Mouse (Mus musculus): Measurements from ENCODE around the gene Cdkl4. TPM values are rescaled to one million over a fixed set of nuclear protein-coding genes. Genes with fewer than 3 reads are reported as not detected.

Gene Cdkl4
- polyA plus RNA-seq, 1 experiment from 2014 or later = 1.5 TPM

- no peaks in the 10 kb centered on the region for H3K4me1 ChIP-seq (replicated peaks; ENCODE audit: control insufficient read depth, insufficient read depth, low read length)
- H3K9ac ChIP-seq (ENCODE audit: low read length) = no peak overlapping the region
- WGBS = 95% methylated on average over 4 of the region's 4 CpGs
- H3K27me3 ChIP-seq (ENCODE audit: control insufficient read depth, insufficient read depth, low read length) = no peaks in the 10 kb centered on the region
- H3K9me3 ChIP-seq (ENCODE audit: control insufficient read depth, low read length) = no peaks in the 10 kb centered on the region
- ATAC-seq (replicated peaks; ENCODE audit: low FRiP score) (no peak), DNase-seq (ENCODE audit: low spot score) (no peak)
- no peaks in the 10 kb centered on the region for H3K36me3 ChIP-seq (ENCODE audit: control insufficient read depth, insufficient read depth, low read length)
- no peak overlapping the region for H3K4me3 ChIP-seq (ENCODE audit: low read depth, low read length)
- H3K4me2 ChIP-seq (ENCODE audit: low read depth, low read length, severe bottlenecking) = no peak overlapping the region
- no peak overlapping the region for H3K27ac ChIP-seq (ENCODE audit: low read depth, low read length)
Measured at GRCm38 (mm10) chr17:80492811-80493210, 84.8 kb downstream of the Cdkl4 start.

DNA sequence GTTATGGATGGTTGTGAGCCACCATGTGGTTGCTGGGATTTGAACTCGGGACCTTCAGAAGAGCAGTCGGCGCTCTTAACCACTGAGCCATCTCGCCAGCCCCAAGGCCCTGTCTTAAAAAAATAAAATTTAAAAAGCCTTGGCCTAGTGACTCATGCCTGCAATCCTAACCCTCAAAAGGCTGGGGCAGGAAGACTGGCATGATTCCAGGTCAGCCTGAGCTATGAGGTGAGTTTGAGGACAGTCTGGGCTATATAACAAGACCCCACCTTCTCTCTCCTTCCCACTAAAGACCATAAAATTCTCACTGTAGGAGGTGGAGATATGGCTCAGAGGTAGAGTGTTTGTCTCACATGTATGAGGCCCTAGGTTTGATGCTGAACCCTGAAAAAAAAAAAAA is 85.3 kb downstream of the Cdkl4 start:
- no peak for ATAC-seq (replicated peaks; ENCODE audit: low FRiP score)
- DNase-seq (ENCODE audit: low spot score) = no peak
- Histone ChIP-seq H3K9ac (ENCODE audit: low read length) (no peak overlapping the region), H3K27me3 (ENCODE audit: control insufficient read depth, insufficient read depth, low read length) (no peaks in the 10 kb centered on the region), H3K9me3 (ENCODE audit: control insufficient read depth, low read length) (no peaks in the 10 kb centered on the region), H3K4me1 (replicated peaks; ENCODE audit: control insufficient read depth, insufficient read depth, low read length) (no peaks in the 10 kb centered on the region), H3K4me2 (ENCODE audit: low read depth, low read length, severe bottlenecking) (no peak overlapping the region), H3K36me3 (ENCODE audit: control insufficient read depth, insufficient read depth, low read length) (no peaks in the 10 kb centered on the region), H3K27ac (ENCODE audit: low read depth, low read length) (no peak overlapping the region), H3K4me3 (ENCODE audit: low read depth, low read length) (no peak overlapping the region)
- 94% methylated on average over 4 of the region's 4 CpGs for WGBS

GRCm38 (mm10) chr17:80490166-80490565 is 87.4 kb downstream of the Cdkl4 start:
- Histone ChIP-seq H3K4me3 (ENCODE audit: low read depth, low read length) (no peak overlapping the region), H3K27me3 (ENCODE audit: control insufficient read depth, insufficient read depth, low read length) (no peaks in the 10 kb centered on the region), H3K9ac (ENCODE audit: low read length) (no peak overlapping the region), H3K9me3 (ENCODE audit: control insufficient read depth, low read length) (no peaks in the 10 kb centered on the region), H3K36me3 (ENCODE audit: control insufficient read depth, insufficient read depth, low read length) (no peaks in the 10 kb centered on the region), H3K4me1 (replicated peaks; ENCODE audit: control insufficient read depth, insufficient read depth, low read length) (no peaks in the 10 kb centered on the region), H3K4me2 (ENCODE audit: low read depth, low read length, severe bottlenecking) (no peak overlapping the region), H3K27ac (ENCODE audit: low read depth, low read length) (no peak overlapping the region)
- ATAC-seq (replicated peaks; ENCODE audit: low FRiP score) (no peak), DNase-seq (ENCODE audit: low spot score) (no peak)
- 70% methylated on average over 5 of the region's 5 CpGs for WGBS

DNA sequence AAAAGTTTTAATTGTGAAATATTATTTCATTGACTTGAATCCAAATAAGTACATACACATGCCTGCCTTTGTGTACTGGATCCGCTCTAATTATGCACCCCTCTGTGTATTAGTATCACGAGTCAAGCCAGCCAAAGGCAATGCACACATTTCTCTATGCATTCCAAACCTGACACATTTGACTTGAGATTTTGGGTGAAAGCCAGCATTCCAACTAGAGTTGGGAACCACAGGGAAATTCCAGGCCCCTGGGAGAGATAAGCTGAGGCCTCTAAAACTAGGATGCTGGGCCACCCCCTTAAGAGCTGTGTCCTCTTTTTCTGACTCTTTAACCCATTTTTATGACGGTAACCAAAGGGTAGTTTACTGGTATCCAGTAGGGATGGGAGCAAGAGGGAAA is 88.7 kb downstream of the Cdkl4 start:
- no peak overlapping the region for H3K4me2 ChIP-seq (ENCODE audit: low read depth, low read length, severe bottlenecking)
- 79% methylated on average over 3 of the region's 3 CpGs for WGBS
- H3K4me3 ChIP-seq (ENCODE audit: low read depth, low read length) = no peak overlapping the region
- no peak for DNase-seq (ENCODE audit: low spot score)
- H3K27me3 ChIP-seq (ENCODE audit: control insufficient read depth, insufficient read depth, low read length) = no peaks in the 10 kb centered on the region
- no peaks in the 10 kb centered on the region for H3K4me1 ChIP-seq (replicated peaks; ENCODE audit: control insufficient read depth, insufficient read depth, low read length)
- no peaks in the 10 kb centered on the region for H3K36me3 ChIP-seq (ENCODE audit: control insufficient read depth, insufficient read depth, low read length)
- no peak for ATAC-seq (replicated peaks; ENCODE audit: low FRiP score)
- H3K9ac ChIP-seq (ENCODE audit: low read length) = no peak overlapping the region
- no peak overlapping the region for H3K27ac ChIP-seq (ENCODE audit: low read depth, low read length)
- no peaks in the 10 kb centered on the region for H3K9me3 ChIP-seq (ENCODE audit: control insufficient read depth, low read length)

GRCm38 (mm10) chr17:80485160-80485559 is 92.5 kb downstream of the Cdkl4 start:
- Histone ChIP-seq H3K4me1 (replicated peaks; ENCODE audit: control insufficient read depth, insufficient read depth, low read length) (peaks cover 4% of the 10 kb centered on the region), H3K27me3 (ENCODE audit: control insufficient read depth, insufficient read depth, low read length) (no peaks in the 10 kb centered on the region), H3K9me3 (ENCODE audit: control insufficient read depth, low read length) (no peaks in the 10 kb centered on the region), H3K4me3 (ENCODE audit: low read depth, low read length) (no peak overlapping the region), H3K9ac (ENCODE audit: low read length) (no peak overlapping the region), H3K4me2 (ENCODE audit: low read depth, low read length, severe bottlenecking) (no peak overlapping the region), H3K27ac (ENCODE audit: low read depth, low read length) (no peak overlapping the region), H3K36me3 (ENCODE audit: control insufficient read depth, insufficient read depth, low read length) (no peaks in the 10 kb centered on the region)
- WGBS = 95% methylated on average over 5 of the region's 5 CpGs
- DNase-seq (ENCODE audit: low spot score) (no peak), ATAC-seq (replicated peaks; ENCODE audit: low FRiP score) (no peak)

GRCm38 (mm10) chr17:80480855-80481224 is 96.8 kb downstream of the Cdkl4 start:
- Histone ChIP-seq H3K4me3 (ENCODE audit: low read depth, low read length) (peak overlapping the region; percentile 91), H3K9ac (ENCODE audit: low read length) (peak overlapping the region; percentile 96), H3K36me3 (ENCODE audit: control insufficient read depth, insufficient read depth, low read length) (no peaks in the 10 kb centered on the region), H3K4me2 (ENCODE audit: low read depth, low read length, severe bottlenecking) (peak overlapping the region; percentile 53), H3K27ac (ENCODE audit: low read depth, low read length) (peak overlapping the region; percentile 90), H3K9me3 (ENCODE audit: control insufficient read depth, low read length) (no peaks in the 10 kb centered on the region), H3K27me3 (ENCODE audit: control insufficient read depth, insufficient read depth, low read length) (no peaks in the 10 kb centered on the region), H3K4me1 (replicated peaks; ENCODE audit: control insufficient read depth, insufficient read depth, low read length) (peaks cover 8% of the 10 kb centered on the region)
- DNase-seq (ENCODE audit: low spot score) (no peak), ATAC-seq (replicated peaks; ENCODE audit: low FRiP score) (0 out of 2 replicates have a peak, but pooled peaks have one; percentile 6)
- WGBS = 33% methylated on average over 7 of the region's 7 CpGs

GRCm38 (mm10) chr17:80480031-80480854 is 97.4 kb downstream of the Cdkl4 start, which contains the start of gene Sos1:
TSS of gene Sos1 (minus strand) at chr17:80480453.
- DNase-seq (ENCODE audit: low spot score) = peak; percentile 99
- H3K27me3 ChIP-seq (ENCODE audit: control insufficient read depth, insufficient read depth, low read length) = no peaks in the 10 kb centered on the region
- H3K27ac ChIP-seq (ENCODE audit: low read depth, low read length) = peak within 1 kb of the TSS; percentile 90
- H3K4me1 ChIP-seq (replicated peaks; ENCODE audit: control insufficient read depth, insufficient read depth, low read length) = peaks cover 8% of the 10 kb centered on the region
- peak within 1 kb of the TSS; percentile 96 for H3K9ac ChIP-seq (ENCODE audit: low read length)
- peak within 1 kb of the TSS; percentile 81 for H3K4me2 ChIP-seq (ENCODE audit: low read depth, low read length, severe bottlenecking)
- H3K36me3 ChIP-seq (ENCODE audit: control insufficient read depth, insufficient read depth, low read length) = no peaks in the 10 kb centered on the region
- under 1% methylated on average over 68 of the region's 90 CpGs for WGBS
- ATAC-seq (replicated peaks; ENCODE audit: low FRiP score) = peak; percentile 85
- no peaks in the 10 kb centered on the region for H3K9me3 ChIP-seq (ENCODE audit: control insufficient read depth, low read length)
- H3K4me3 ChIP-seq (ENCODE audit: low read depth, low read length) = peak within 1 kb of the TSS; percentile 91

DNA sequence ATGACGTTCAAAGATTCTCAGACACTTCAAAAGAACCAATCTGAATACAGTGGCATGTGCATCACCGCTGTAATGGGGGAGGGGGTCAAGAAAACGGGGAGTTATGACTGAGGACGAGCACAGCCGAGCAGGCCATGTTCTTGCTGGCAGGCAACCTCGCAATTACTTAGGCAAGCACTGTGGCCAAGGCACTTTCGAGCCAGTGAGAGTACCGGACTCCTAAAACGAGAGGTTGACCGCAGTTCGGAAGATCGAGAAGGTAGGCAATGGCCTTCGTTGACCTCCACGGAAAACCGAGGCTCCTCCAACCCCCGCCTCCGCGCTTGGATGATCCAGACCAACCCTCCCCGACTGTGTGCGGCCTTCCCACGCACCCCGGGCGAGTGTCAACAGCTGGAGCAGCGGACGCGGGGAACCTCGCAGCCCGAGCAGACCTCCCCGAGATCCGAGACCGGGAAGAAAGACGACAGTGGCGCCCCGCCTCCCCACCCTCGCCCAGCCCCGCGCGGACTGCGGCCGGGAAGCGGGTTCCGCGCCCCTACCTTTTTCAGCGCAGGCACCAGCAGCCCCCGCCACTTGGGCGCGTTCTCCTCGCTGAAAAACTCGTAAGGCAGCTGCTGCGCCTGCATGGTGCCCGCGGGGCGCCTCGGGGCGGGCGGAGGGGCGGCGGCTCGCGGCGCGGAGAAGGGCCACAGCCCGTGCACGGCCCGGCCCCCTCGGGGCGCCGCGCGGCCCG is 98.2 kb downstream of the Cdkl4 start:
- ATAC-seq (replicated peaks; ENCODE audit: low FRiP score) (peak; percentile 56), DNase-seq (ENCODE audit: low spot score) (peak; percentile 79)
- Histone ChIP-seq H3K27me3 (ENCODE audit: control insufficient read depth, insufficient read depth, low read length) (no peaks in the 10 kb centered on the region), H3K4me3 (ENCODE audit: low read depth, low read length) (peak overlapping the region; percentile 91), H3K9ac (ENCODE audit: low read length) (peak overlapping the region; percentile 96), H3K4me2 (ENCODE audit: low read depth, low read length, severe bottlenecking) (peak overlapping the region; percentile 81), H3K27ac (ENCODE audit: low read depth, low read length) (peak overlapping the region; percentile 90), H3K9me3 (ENCODE audit: control insufficient read depth, low read length) (no peaks in the 10 kb centered on the region), H3K36me3 (ENCODE audit: control insufficient read depth, insufficient read depth, low read length) (no peaks in the 10 kb centered on the region; the same call in 1 of the 2 replicates), H3K4me1 (replicated peaks; ENCODE audit: control insufficient read depth, insufficient read depth, low read length) (peaks cover 8% of the 10 kb centered on the region)
- under 1% methylated on average over 57 of the region's 71 CpGs for WGBS
